Mouse (Mus musculus) ES-E14 (cell line): ENCODE measurements at regions not wholly inside any gene's neighbourhood (a gene's known extent, or its start where the extent isn't known, plus 50 kb on each side); places are given as distances from the start of the nearest gene placed in this dataset.
A peak's percentile ranks its signal among the peaks of the same experiment; 100 is the strongest.

Experiments used
- DNase-seq: peaks from one replicate; pipeline ENCODE4 v3.0.0-alpha.2; 2013; ENCODE audit warnings: low read depth, low spot score
- H3K27ac ChIP-seq: 2 replicates; pipeline ENCODE4 v1.5.1; 2012; ENCODE audit warnings: low read depth, mild to moderate bottlenecking, low read length, moderate library complexity, mixed read lengths; ENCODE audit not compliant: poor library complexity, insufficient read depth, severe bottlenecking
- H3K36me3 ChIP-seq: 2 replicates; pipeline ENCODE4 v1.6.1; 2012; ENCODE audit warnings: mild to moderate bottlenecking, low read length, moderate library complexity, mixed read lengths; ENCODE audit not compliant: control insufficient read depth, poor library complexity, insufficient read depth, severe bottlenecking
- H3K4me1 ChIP-seq, 2 experiments: fragments of 150-350 bp in 1 of 2; sonication (generic) in 1 of 2; 2 replicates each; pipeline ENCODE4 v1.6.1; 2012; ENCODE audit warnings: low read length in 2 of 2, mild to moderate bottlenecking in 1 of 2, mixed read lengths in 1 of 2; ENCODE audit not compliant: control insufficient read depth in 2 of 2, insufficient read depth in 2 of 2, poor library complexity in 1 of 2
- H3K4me3 ChIP-seq, 2 experiments: fragments of 150-350 bp in 1 of 2; sonication (generic) in 1 of 2; 2 replicates each; pipeline ENCODE4 v1.5.1; 2012; ENCODE audit warnings: low read length in 2 of 2, low read depth in 1 of 2, mild to moderate bottlenecking in 1 of 2, mixed read lengths in 1 of 2; ENCODE audit not compliant: insufficient read depth in 1 of 2, poor library complexity in 1 of 2, severe bottlenecking in 1 of 2
- H3K9ac ChIP-seq: 2 replicates; pipeline ENCODE4 v1.6.1; 2012; ENCODE audit warnings: low read depth, mild to moderate bottlenecking, low read length, mixed read lengths; ENCODE audit not compliant: poor library complexity, insufficient read depth, severe bottlenecking
- H3K9me3 ChIP-seq: fragments of 150-350 bp; sonication (generic); 2 replicates; pipeline ENCODE4 v1.6.1; 2012; ENCODE audit warnings: low read depth, mild to moderate bottlenecking, low read length; ENCODE audit not compliant: control insufficient read depth, insufficient read depth
- CHD2 ChIP-seq: IDR thresholded peaks from 2 replicates; pipeline ENCODE4 v1.6.1; 2014; ENCODE audit warnings: mild to moderate bottlenecking, low read depth, low read length, inconsistent platforms
- HCFC1 ChIP-seq: IDR thresholded peaks from 2 replicates; pipeline ENCODE4 v1.6.1; 2012; ENCODE audit warnings: low read length, inconsistent platforms, borderline replicate concordance; ENCODE audit not compliant: insufficient read depth
- MAFK ChIP-seq: IDR thresholded peaks from 2 replicates; pipeline ENCODE4 v1.6.1; 2014; ENCODE audit warnings: mild to moderate bottlenecking, low read depth, low read length, inconsistent platforms; ENCODE audit not compliant: insufficient read depth
- ZC3H11A ChIP-seq: IDR thresholded peaks from 2 replicates; pipeline ENCODE4 v1.6.1; 2012; ENCODE audit warnings: low read depth, mild to moderate bottlenecking, inconsistent platforms, low read length, borderline replicate concordance
- ZNF384 ChIP-seq: IDR thresholded peaks from 2 replicates; pipeline ENCODE4 v1.6.1; 2012; ENCODE audit warnings: low read depth, low read length, inconsistent platforms
- in situ Hi-C, 2 experiments: fragments of 600-800 bp; cut with MboI; formaldehyde crosslinking; loops; one replicate each; pipeline ENCODE4 v1.15.1; 2025; ENCODE audit warnings: low sequenced_read_pairs in 2 of 2, inconsistent platforms in 1 of 2; ENCODE audit not compliant: unreplicated experiment in 2 of 2

GRCm38 (mm10) chr3:14952169-14952729 lies 66.2 kb downstream of the Car2 start:
- no peaks in the 10 kb centered on the region for H3K36me3 ChIP-seq
- no peaks in the 10 kb centered on the region for H3K9me3 ChIP-seq
- TF ChIP-seq ZC3H11A, result no peak
- no peak for TF ChIP-seq HCFC1
- no peak for TF ChIP-seq MAFK
- TF ChIP-seq CHD2, result no peak
- no peak for TF ChIP-seq ZNF384
- no peak overlapping the region for H3K27ac ChIP-seq
- DNase-seq, result no peak
- in situ Hi-C loops, result no loop called here
- no peak overlapping the region for H3K4me3 ChIP-seq
- no peak overlapping the region for H3K9ac ChIP-seq
- H3K4me1 ChIP-seq, result no peaks in the 10 kb centered on the region

- peak; percentile 28 for DNase-seq
- no peaks in the 10 kb centered on the region for H3K9me3 ChIP-seq
- H3K27ac ChIP-seq, result no peak overlapping the region
- TF ChIP-seq ZNF384 (no peak), ZC3H11A (no peak)
- H3K36me3 ChIP-seq, result no peaks in the 10 kb centered on the region
- H3K4me1 ChIP-seq, result no peaks in the 10 kb centered on the region
- no peak overlapping the region for H3K9ac ChIP-seq
- H3K4me3 ChIP-seq, result no peak overlapping the region
- in situ Hi-C loops, result no loop called here
These were observed 66.9 kb downstream of the Car2 start for GRCm38 (mm10) chr3:14952951-14953350.

GRCm38 (mm10) chr3:14957481-14957880 lies 71.4 kb downstream of the Car2 start:
- in situ Hi-C loops, result no loop called here

GRCm38 (mm10) chr3:14958277-14958676 lies 72.2 kb downstream of the Car2 start:
- TF ChIP-seq ZC3H11A (no peak), ZNF384 (no peak), HCFC1 (no peak), CHD2 (no peak), MAFK (no peak)
- Histone ChIP-seq H3K4me1 (peaks cover 3 to 5% of the 10 kb centered on the region in 2 experiments; a peak in 1 of 4 replicates), H3K9me3 (no peaks in the 10 kb centered on the region), H3K4me3 (no peak overlapping the region), H3K36me3 (no peaks in the 10 kb centered on the region), H3K27ac (no peak overlapping the region), H3K9ac (no peak overlapping the region)
- no peak for DNase-seq
- in situ Hi-C loops, result no loop called here

More at GRCm38 (mm10) chr3:14957481-14957880, 71.4 kb downstream of the Car2 start:
- Histone ChIP-seq H3K4me1 (peaks cover 3 to 5% of the 10 kb centered on the region in 2 experiments; a peak in 1 of 4 replicates), H3K27ac (no peak overlapping the region), H3K4me3 (no peak overlapping the region), H3K9ac (no peak overlapping the region), H3K36me3 (no peaks in the 10 kb centered on the region), H3K9me3 (no peaks in the 10 kb centered on the region)
- DNase-seq, result no peak
- TF ChIP-seq ZC3H11A (no peak), MAFK (no peak), ZNF384 (no peak), HCFC1 (no peak), CHD2 (no peak)

GRCm38 (mm10) chr3:14959586-14959985 lies 73.5 kb downstream of the Car2 start:
- no peaks in the 10 kb centered on the region for H3K9me3 ChIP-seq
- peak; percentile 56 for DNase-seq
- in situ Hi-C loops, result no loop called here
- H3K4me1 ChIP-seq, result peaks cover 3 to 5% of the 10 kb centered on the region in 2 experiments; a peak in 1 of 4 replicates
- no peaks in the 10 kb centered on the region for H3K36me3 ChIP-seq
- TF ChIP-seq CHD2 (0 out of 2 replicates have a peak, but pooled peaks have one; percentile 32), ZC3H11A (no peak)
- no peak overlapping the region for H3K27ac ChIP-seq
- H3K9ac ChIP-seq, result no peak overlapping the region
- no peak overlapping the region for H3K4me3 ChIP-seq
